Mouse (Mus musculus): ENCODE measurements around the gene Ppara. TPM values are rescaled to one million over a fixed set of nuclear protein-coding genes. Genes with fewer than 3 reads are reported as not detected.

Gene Ppara
- 41.8 and 51.3 TPM in 2 replicates for polyA plus RNA-seq (2015; fragmentation: Nextera tagmentation; extraction: Ambion mirVana)

DNA sequence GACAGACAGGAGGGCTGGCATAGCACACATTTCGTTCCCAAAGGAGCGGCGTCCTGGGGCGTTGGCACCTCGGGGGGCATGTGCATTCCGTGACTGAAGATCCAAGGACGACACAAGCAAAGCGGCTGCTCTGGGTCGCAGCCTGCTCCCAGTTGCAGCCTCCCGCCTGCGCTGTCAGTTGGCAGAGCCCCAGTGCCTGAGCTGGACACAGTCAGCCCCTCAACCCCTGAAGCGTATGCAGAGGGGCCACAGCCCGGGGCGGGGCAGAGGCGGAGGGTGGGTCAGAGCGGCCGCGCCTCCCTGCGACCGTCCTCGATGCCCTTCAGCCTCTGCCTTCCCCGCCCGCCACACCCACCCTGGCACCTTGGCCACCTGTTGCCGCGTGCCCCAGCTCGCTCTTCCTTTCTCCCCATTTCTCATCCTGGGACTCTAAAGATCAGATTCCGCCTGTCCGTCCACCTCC, at the start of gene Ppara:
TSS of gene Ppara (plus strand) at position 413 of the 463 bp plus-strand sequence.
- 6% methylated on average over 28 of the region's 28 CpGs for WGBS (ENCODE audit: insufficient replicate concordance)
- peak within 1 kb of the TSS; percentile 47 for H3K9ac ChIP-seq (ENCODE audit: low read depth, low read length)
- ATAC-seq (ENCODE audit: low read depth) = peak; percentile 30
- no peaks in the 10 kb centered on the region for H3K9me3 ChIP-seq (replicated peaks; ENCODE audit: control insufficient read depth, low read length)
- H3K27ac ChIP-seq (ENCODE audit: low read length) = peak within 1 kb of the TSS; percentile 76
- peak within 1 kb of the TSS; percentile 58 for H3K4me3 ChIP-seq (ENCODE audit: low read depth, low read length)
- peaks cover 35% of the 10 kb centered on the region for H3K27me3 ChIP-seq (ENCODE audit: control insufficient read depth, insufficient read depth, low read depth, low read length)
- H3K4me1 ChIP-seq (ENCODE audit: control insufficient read depth, low read depth, low read length) = no peaks in the 10 kb centered on the region; the same call in 1 of the 2 replicates
- H3K36me3 ChIP-seq (ENCODE audit: control insufficient read depth, insufficient read depth) = no peaks in the 10 kb centered on the region
- H3K4me2 ChIP-seq (ENCODE audit: low read depth, low read length) = peak within 1 kb of the TSS; percentile 66

GRCm38 (mm10) chr15:85686641-85687395, 48.0 kb upstream of the Ppara start:
- Histone ChIP-seq H3K4me2 (ENCODE audit: low read depth, low read length) (no peak overlapping the region), H3K27me3 (ENCODE audit: control insufficient read depth, insufficient read depth, low read depth, low read length) (no peaks in the 10 kb centered on the region), H3K36me3 (ENCODE audit: control insufficient read depth, insufficient read depth) (no peaks in the 10 kb centered on the region), H3K9me3 (replicated peaks; ENCODE audit: control insufficient read depth, low read length) (no peaks in the 10 kb centered on the region), H3K27ac (ENCODE audit: low read length) (no peak overlapping the region), H3K4me1 (ENCODE audit: control insufficient read depth, low read depth, low read length) (no peaks in the 10 kb centered on the region), H3K4me3 (ENCODE audit: low read depth, low read length) (no peak overlapping the region), H3K9ac (ENCODE audit: low read depth, low read length) (no peak overlapping the region)
- 56% methylated on average over 11 of the region's 11 CpGs for WGBS (ENCODE audit: insufficient replicate concordance)
- no peak for ATAC-seq (ENCODE audit: low read depth)

DNA sequence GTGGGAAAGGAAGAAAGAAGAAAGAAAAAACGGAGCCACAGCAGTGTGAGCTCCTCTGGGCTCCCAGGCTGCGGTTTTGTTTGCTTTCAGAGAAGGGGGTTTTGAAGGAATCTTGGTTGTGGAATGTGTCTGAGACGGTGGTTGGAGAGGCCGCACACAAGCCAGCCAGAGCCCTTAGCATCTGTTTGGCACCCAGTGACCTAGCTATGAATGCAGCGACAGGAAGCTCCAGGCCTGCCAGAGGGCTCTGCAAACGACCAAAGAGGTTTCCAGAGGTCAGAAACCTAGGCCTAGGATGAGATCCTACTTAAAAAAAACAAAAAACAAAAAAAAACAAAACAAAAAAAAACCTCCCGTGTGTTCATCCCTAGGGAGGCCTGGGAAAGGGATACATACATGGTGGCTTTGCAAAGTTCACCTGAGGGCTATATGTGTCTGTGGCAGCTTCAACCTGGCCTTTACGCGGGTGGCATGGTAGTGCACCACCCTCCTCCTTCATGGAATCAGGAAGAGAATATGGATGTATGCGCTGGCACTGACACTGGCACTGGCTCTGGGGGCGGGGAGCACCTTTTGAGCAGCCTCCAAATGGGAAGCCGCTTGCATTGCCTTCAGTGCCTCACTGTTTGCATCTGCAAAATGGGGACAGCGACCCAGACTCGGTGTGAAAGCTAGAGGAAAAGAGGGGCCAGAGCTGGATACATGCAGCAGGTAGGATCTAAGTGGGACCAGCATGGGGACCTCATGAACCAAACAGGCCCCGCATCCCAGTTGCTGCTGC, 47.0 kb upstream of the Ppara start:
- H3K4me3 ChIP-seq (ENCODE audit: low read depth, low read length) = no peak overlapping the region
- H3K9ac ChIP-seq (ENCODE audit: low read depth, low read length) = no peak overlapping the region
- no peaks in the 10 kb centered on the region for H3K27me3 ChIP-seq (ENCODE audit: control insufficient read depth, insufficient read depth, low read depth, low read length)
- 57% methylated on average over 15 of the region's 15 CpGs for WGBS (ENCODE audit: insufficient replicate concordance)
- no peaks in the 10 kb centered on the region for H3K36me3 ChIP-seq (ENCODE audit: control insufficient read depth, insufficient read depth)
- no peak overlapping the region for H3K4me2 ChIP-seq (ENCODE audit: low read depth, low read length)
- H3K27ac ChIP-seq (ENCODE audit: low read length) = no peak overlapping the region
- ATAC-seq (ENCODE audit: low read depth) = no peak
- no peaks in the 10 kb centered on the region for H3K4me1 ChIP-seq (ENCODE audit: control insufficient read depth, low read depth, low read length)
- H3K9me3 ChIP-seq (replicated peaks; ENCODE audit: control insufficient read depth, low read length) = no peaks in the 10 kb centered on the region

- H3K36me3 ChIP-seq (ENCODE audit: control insufficient read depth, insufficient read depth) = no peaks in the 10 kb centered on the region
- H3K9me3 ChIP-seq (replicated peaks; ENCODE audit: control insufficient read depth, low read length) = no peaks in the 10 kb centered on the region
- H3K27me3 ChIP-seq (ENCODE audit: control insufficient read depth, insufficient read depth, low read depth, low read length) = no peaks in the 10 kb centered on the region
- H3K9ac ChIP-seq (ENCODE audit: low read depth, low read length) = no peak overlapping the region
- H3K4me3 ChIP-seq (ENCODE audit: low read depth, low read length) = no peak overlapping the region
- no peak for ATAC-seq (ENCODE audit: low read depth)
- WGBS (ENCODE audit: insufficient replicate concordance) = 59% methylated on average over 6 of the region's 6 CpGs
- no peak overlapping the region for H3K27ac ChIP-seq (ENCODE audit: low read length)
- H3K4me2 ChIP-seq (ENCODE audit: low read depth, low read length) = no peak overlapping the region
- H3K4me1 ChIP-seq (ENCODE audit: control insufficient read depth, low read depth, low read length) = no peaks in the 10 kb centered on the region
These were observed 46.0 kb upstream of the Ppara start for GRCm38 (mm10) chr15:85688734-85689133.

GRCm38 (mm10) chr15:85689523-85689922, 45.3 kb upstream of the Ppara start:
- Histone ChIP-seq H3K27ac (ENCODE audit: low read length) (no peak overlapping the region), H3K27me3 (ENCODE audit: control insufficient read depth, insufficient read depth, low read depth, low read length) (no peaks in the 10 kb centered on the region), H3K9me3 (replicated peaks; ENCODE audit: control insufficient read depth, low read length) (no peaks in the 10 kb centered on the region), H3K4me2 (ENCODE audit: low read depth, low read length) (no peak overlapping the region), H3K36me3 (ENCODE audit: control insufficient read depth, insufficient read depth) (no peaks in the 10 kb centered on the region), H3K4me1 (ENCODE audit: control insufficient read depth, low read depth, low read length) (no peaks in the 10 kb centered on the region), H3K9ac (ENCODE audit: low read depth, low read length) (no peak overlapping the region), H3K4me3 (ENCODE audit: low read depth, low read length) (no peak overlapping the region)
- ATAC-seq (ENCODE audit: low read depth) = no peak
- WGBS (ENCODE audit: insufficient replicate concordance) = 62% methylated on average over 6 of the region's 6 CpGs

DNA sequence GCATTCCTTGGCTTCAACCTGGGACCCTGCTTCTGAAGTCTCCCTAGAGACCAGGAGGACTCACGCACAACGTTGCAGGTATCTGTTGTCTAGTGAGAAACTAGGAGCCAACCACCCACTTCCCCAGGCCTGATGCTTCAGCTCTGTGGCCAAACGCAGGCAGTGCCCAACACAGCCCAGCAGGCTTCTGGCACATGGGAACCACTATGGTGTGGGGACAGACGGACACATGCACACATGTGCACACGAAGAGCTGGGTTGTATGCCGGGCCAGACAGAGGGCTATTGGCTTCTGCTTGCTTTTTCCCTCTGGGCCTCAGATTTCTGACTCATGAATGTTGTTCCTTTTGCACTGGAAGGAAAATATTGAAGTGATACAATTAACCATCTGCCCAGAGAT, 44.7 kb upstream of the Ppara start:
- H3K9ac ChIP-seq (ENCODE audit: low read depth, low read length) = no peak overlapping the region
- 70% methylated on average over 6 of the region's 6 CpGs for WGBS (ENCODE audit: insufficient replicate concordance)
- no peaks in the 10 kb centered on the region for H3K4me1 ChIP-seq (ENCODE audit: control insufficient read depth, low read depth, low read length)
- H3K4me2 ChIP-seq (ENCODE audit: low read depth, low read length) = no peak overlapping the region
- no peaks in the 10 kb centered on the region for H3K27me3 ChIP-seq (ENCODE audit: control insufficient read depth, insufficient read depth, low read depth, low read length)
- H3K36me3 ChIP-seq (ENCODE audit: control insufficient read depth, insufficient read depth) = no peaks in the 10 kb centered on the region
- no peak for ATAC-seq (ENCODE audit: low read depth)
- H3K4me3 ChIP-seq (ENCODE audit: low read depth, low read length) = no peak overlapping the region
- H3K27ac ChIP-seq (ENCODE audit: low read length) = no peak overlapping the region
- no peaks in the 10 kb centered on the region for H3K9me3 ChIP-seq (replicated peaks; ENCODE audit: control insufficient read depth, low read length)

- no peak for ATAC-seq (ENCODE audit: low read depth)
- no peaks in the 10 kb centered on the region for H3K27me3 ChIP-seq (ENCODE audit: control insufficient read depth, insufficient read depth, low read depth, low read length)
- H3K4me3 ChIP-seq (ENCODE audit: low read depth, low read length) = no peak overlapping the region
- no peaks in the 10 kb centered on the region for H3K9me3 ChIP-seq (replicated peaks; ENCODE audit: control insufficient read depth, low read length)
- WGBS (ENCODE audit: insufficient replicate concordance) = 75% methylated on average over 5 of the region's 5 CpGs
- H3K36me3 ChIP-seq (ENCODE audit: control insufficient read depth, insufficient read depth) = no peaks in the 10 kb centered on the region
- H3K9ac ChIP-seq (ENCODE audit: low read depth, low read length) = no peak overlapping the region
- no peaks in the 10 kb centered on the region for H3K4me1 ChIP-seq (ENCODE audit: control insufficient read depth, low read depth, low read length)
- H3K4me2 ChIP-seq (ENCODE audit: low read depth, low read length) = no peak overlapping the region
- no peak overlapping the region for H3K27ac ChIP-seq (ENCODE audit: low read length)
These were observed 43.9 kb upstream of the Ppara start for GRCm38 (mm10) chr15:85690875-85691274.

DNA sequence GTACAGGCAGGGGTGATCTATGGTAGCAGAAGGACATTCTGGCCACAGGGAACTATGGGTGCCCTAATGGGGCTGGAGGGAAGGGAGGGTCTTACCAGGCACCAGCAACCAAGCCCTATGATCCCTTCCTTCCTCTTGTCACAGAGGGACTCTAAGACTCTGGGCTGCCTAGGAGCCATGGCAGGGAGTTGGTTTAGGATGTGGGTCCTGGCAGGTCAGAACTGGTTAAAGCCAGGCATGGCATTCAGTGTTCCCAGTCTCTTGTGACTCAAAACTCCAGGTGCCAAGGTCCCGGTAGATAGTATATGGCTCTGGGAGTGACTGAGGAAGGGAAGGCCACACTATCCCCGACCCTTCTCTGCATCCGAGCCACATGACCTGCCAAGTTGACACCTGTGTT, 41.7 kb upstream of the Ppara start:
- H3K27ac ChIP-seq (ENCODE audit: low read length) = no peak overlapping the region
- no peaks in the 10 kb centered on the region for H3K9me3 ChIP-seq (replicated peaks; ENCODE audit: control insufficient read depth, low read length)
- no peak for ATAC-seq (ENCODE audit: low read depth)
- H3K4me2 ChIP-seq (ENCODE audit: low read depth, low read length) = no peak overlapping the region
- H3K4me1 ChIP-seq (ENCODE audit: control insufficient read depth, low read depth, low read length) = no peaks in the 10 kb centered on the region
- H3K36me3 ChIP-seq (ENCODE audit: control insufficient read depth, insufficient read depth) = no peaks in the 10 kb centered on the region
- no peaks in the 10 kb centered on the region for H3K27me3 ChIP-seq (ENCODE audit: control insufficient read depth, insufficient read depth, low read depth, low read length)
- H3K9ac ChIP-seq (ENCODE audit: low read depth, low read length) = no peak overlapping the region
- no peak overlapping the region for H3K4me3 ChIP-seq (ENCODE audit: low read depth, low read length)
- 66% methylated on average over 3 of the region's 3 CpGs for WGBS (ENCODE audit: insufficient replicate concordance)

GRCm38 (mm10) chr15:85693819-85694218, 41.0 kb upstream of the Ppara start:
- no peaks in the 10 kb centered on the region for H3K9me3 ChIP-seq (replicated peaks; ENCODE audit: control insufficient read depth, low read length)
- WGBS (ENCODE audit: insufficient replicate concordance) = 38% methylated on average over 2 of the region's 2 CpGs
- no peaks in the 10 kb centered on the region for H3K27me3 ChIP-seq (ENCODE audit: control insufficient read depth, insufficient read depth, low read depth, low read length)
- no peak overlapping the region for H3K4me2 ChIP-seq (ENCODE audit: low read depth, low read length)
- no peak overlapping the region for H3K9ac ChIP-seq (ENCODE audit: low read depth, low read length)
- no peak overlapping the region for H3K27ac ChIP-seq (ENCODE audit: low read length)
- no peaks in the 10 kb centered on the region for H3K4me1 ChIP-seq (ENCODE audit: control insufficient read depth, low read depth, low read length)
- no peak overlapping the region for H3K4me3 ChIP-seq (ENCODE audit: low read depth, low read length)
- ATAC-seq (ENCODE audit: low read depth) = no peak
- H3K36me3 ChIP-seq (ENCODE audit: control insufficient read depth, insufficient read depth) = no peaks in the 10 kb centered on the region

All from liver, embryonic 16.5 days (tissue).